Mouse (Mus musculus): ENCODE data around the gene Dok5. TPM values are rescaled to one million over a fixed set of nuclear protein-coding genes. Genes with fewer than 3 reads are reported as not detected.

The Dok5 gene
- total and polyA plus RNA-seq, 2 experiments from 2014 or later, result 29.7 to 38.0 TPM

DNA sequence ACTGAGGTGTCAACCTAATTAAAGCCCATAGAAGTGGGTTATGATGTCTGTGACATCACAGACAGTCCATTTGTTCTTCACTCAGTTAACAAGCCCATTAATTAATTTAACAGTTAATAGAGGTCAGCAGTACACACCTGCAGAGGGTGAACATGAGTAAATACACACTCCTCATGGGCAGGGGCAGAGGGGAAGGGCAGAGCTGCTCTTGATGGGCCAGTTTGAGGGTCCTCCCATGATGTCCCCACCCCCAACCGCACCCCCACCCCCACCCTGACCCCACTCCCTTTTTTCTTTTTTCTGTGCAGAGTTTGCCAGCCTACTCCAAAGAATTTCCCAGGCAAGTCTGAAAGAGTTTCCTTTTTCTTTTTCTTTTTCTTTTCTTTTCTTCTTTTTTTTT is 39.9 kb downstream of the Dok5 start:
- no peak for DNase-seq (ENCODE audit: low spot score)
- no peak overlapping the region for H3K4me3 ChIP-seq (ENCODE audit: low read length)
- no peak for ATAC-seq
- TF ChIP-seq CTCF (IDR thresholded peaks at IDR 0.05; ENCODE audit: low read depth), result no peak
- no peak overlapping the region for H3K9ac ChIP-seq (replicated peaks; ENCODE audit: low read length)
- H3K36me3 ChIP-seq (ENCODE audit: insufficient read depth, low read length), result no peaks in the 10 kb centered on the region
- no peak overlapping the region for H3K27ac ChIP-seq
- no peaks in the 10 kb centered on the region for H3K9me3 ChIP-seq (ENCODE audit: low read length)
- H3K27me3 ChIP-seq (ENCODE audit: insufficient read depth, low read length), result no peaks in the 10 kb centered on the region
- 6% methylated on average over 1 of the region's 1 CpGs for WGBS
- H3K4me1 ChIP-seq (ENCODE audit: insufficient read depth, low read length), result no peaks in the 10 kb centered on the region
- no peak overlapping the region for H3K4me2 ChIP-seq (ENCODE audit: low read depth, low read length)

- WGBS, result 5% methylated on average over 19 of the region's 19 CpGs
- H3K4me3 ChIP-seq (ENCODE audit: low read length), result no peak overlapping the region
- ATAC-seq, result peak; percentile 54; the same call in 1 of the 2 replicates
- DNase-seq (ENCODE audit: low spot score), result peak; percentile 46
- peak; percentile 15; the same call in 1 of the 2 replicates for TF ChIP-seq CTCF (IDR thresholded peaks at IDR 0.05; ENCODE audit: low read depth)
- 0 out of 2 replicates have a peak overlapping the region, but pooled peaks have one; percentile 17 for H3K9ac ChIP-seq (replicated peaks; ENCODE audit: low read length)
- H3K4me1 ChIP-seq (ENCODE audit: insufficient read depth, low read length), result no peaks in the 10 kb centered on the region
- H3K27me3 ChIP-seq (ENCODE audit: insufficient read depth, low read length), result no peaks in the 10 kb centered on the region
- peak overlapping the region; percentile 46 for H3K4me2 ChIP-seq (ENCODE audit: low read depth, low read length)
- peak overlapping the region; percentile 64 for H3K27ac ChIP-seq
- no peaks in the 10 kb centered on the region for H3K36me3 ChIP-seq (ENCODE audit: insufficient read depth, low read length)
- H3K9me3 ChIP-seq (ENCODE audit: low read length), result no peaks in the 10 kb centered on the region
Measured at GRCm38 (mm10) chr2:170772126-170772884, 40.7 kb downstream of the Dok5 start.

GRCm38 (mm10) chr2:170772885-170773270 is 41.3 kb downstream of the Dok5 start:
- Histone ChIP-seq H3K27me3 (ENCODE audit: insufficient read depth, low read length) (no peaks in the 10 kb centered on the region), H3K27ac (peak overlapping the region; percentile 64; the same call in 1 of the 2 replicates), H3K4me1 (ENCODE audit: insufficient read depth, low read length) (no peaks in the 10 kb centered on the region), H3K9ac (replicated peaks; ENCODE audit: low read length) (no peak overlapping the region), H3K36me3 (ENCODE audit: insufficient read depth, low read length) (no peaks in the 10 kb centered on the region), H3K4me2 (ENCODE audit: low read depth, low read length) (peak overlapping the region; percentile 46; the same call in 1 of the 2 replicates), H3K9me3 (ENCODE audit: low read length) (no peaks in the 10 kb centered on the region), H3K4me3 (ENCODE audit: low read length) (no peak overlapping the region)
- ATAC-seq (no peak), DNase-seq (ENCODE audit: low spot score) (no peak)
- 30% methylated on average over 8 of the region's 8 CpGs for WGBS
- no peak for TF ChIP-seq CTCF (IDR thresholded peaks at IDR 0.05; ENCODE audit: low read depth)

DNA sequence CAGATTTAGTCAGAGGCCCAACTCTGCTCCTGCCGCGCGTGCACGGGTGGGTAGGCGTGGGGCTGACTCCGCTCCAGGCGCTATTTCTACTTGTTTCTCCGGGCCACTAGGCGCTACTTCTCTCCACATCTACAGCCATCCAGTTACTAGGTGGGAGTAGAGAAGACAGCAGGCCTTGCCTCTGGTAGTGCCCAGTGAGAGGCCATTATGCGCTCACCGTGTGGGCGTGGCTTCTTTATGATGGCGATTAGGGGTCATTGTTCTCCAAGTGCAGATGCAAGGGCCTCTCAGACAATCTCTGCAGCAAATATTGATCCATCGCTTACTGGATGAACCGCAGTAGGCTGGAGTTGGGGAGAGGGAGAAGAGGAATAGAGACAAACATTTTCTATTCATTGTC is 44.0 kb downstream of the Dok5 start:
- no peak overlapping the region for H3K4me3 ChIP-seq (ENCODE audit: low read length)
- H3K4me1 ChIP-seq (ENCODE audit: insufficient read depth, low read length), result no peaks in the 10 kb centered on the region
- 78% methylated on average over 15 of the region's 15 CpGs for WGBS
- no peaks in the 10 kb centered on the region for H3K36me3 ChIP-seq (ENCODE audit: insufficient read depth, low read length)
- H3K27me3 ChIP-seq (ENCODE audit: insufficient read depth, low read length), result no peaks in the 10 kb centered on the region
- no peaks in the 10 kb centered on the region for H3K9me3 ChIP-seq (ENCODE audit: low read length)
- ATAC-seq (no peak), DNase-seq (ENCODE audit: low spot score) (no peak)
- no peak for TF ChIP-seq CTCF (IDR thresholded peaks at IDR 0.05; ENCODE audit: low read depth)
- H3K9ac ChIP-seq (replicated peaks; ENCODE audit: low read length), result no peak overlapping the region
- H3K27ac ChIP-seq, result no peak overlapping the region
- H3K4me2 ChIP-seq (ENCODE audit: low read depth, low read length), result no peak overlapping the region

DNA sequence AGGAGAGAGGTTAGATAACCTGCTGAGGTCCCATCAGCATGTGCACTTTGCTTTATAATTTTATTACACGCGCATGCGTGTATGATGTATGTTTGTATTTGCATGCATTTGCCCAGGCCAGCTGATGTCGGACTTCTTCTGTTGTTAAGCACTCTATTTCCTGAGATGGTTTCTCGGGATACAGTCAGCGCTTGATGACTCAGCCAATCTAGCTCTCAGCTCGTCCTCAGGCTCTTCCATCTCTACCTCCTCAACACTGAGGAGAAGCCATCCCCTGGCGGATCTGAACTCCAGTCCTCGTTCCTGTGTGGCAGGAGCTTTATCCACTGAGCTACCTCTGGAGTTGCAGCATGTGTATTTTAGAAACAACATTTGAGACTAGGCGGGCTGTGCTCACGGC is 44.5 kb downstream of the Dok5 start:
- DNase-seq (ENCODE audit: low spot score) (no peak), ATAC-seq (no peak)
- Histone ChIP-seq H3K36me3 (ENCODE audit: insufficient read depth, low read length) (no peaks in the 10 kb centered on the region), H3K4me1 (ENCODE audit: insufficient read depth, low read length) (peaks cover 5% of the 10 kb centered on the region), H3K27me3 (ENCODE audit: insufficient read depth, low read length) (no peaks in the 10 kb centered on the region), H3K4me2 (ENCODE audit: low read depth, low read length) (no peak overlapping the region), H3K9me3 (ENCODE audit: low read length) (no peaks in the 10 kb centered on the region), H3K27ac (no peak overlapping the region), H3K4me3 (ENCODE audit: low read length) (no peak overlapping the region), H3K9ac (replicated peaks; ENCODE audit: low read length) (no peak overlapping the region)
- TF ChIP-seq CTCF (IDR thresholded peaks at IDR 0.05; ENCODE audit: low read depth), result no peak
- 93% methylated on average over 11 of the region's 11 CpGs for WGBS

GRCm38 (mm10) chr2:170777572-170777971 is 46.0 kb downstream of the Dok5 start:
- DNase-seq (ENCODE audit: low spot score) (no peak), ATAC-seq (no peak)
- Histone ChIP-seq H3K4me1 (ENCODE audit: insufficient read depth, low read length) (peaks cover 5% of the 10 kb centered on the region), H3K4me3 (ENCODE audit: low read length) (no peak overlapping the region), H3K36me3 (ENCODE audit: insufficient read depth, low read length) (no peaks in the 10 kb centered on the region), H3K9me3 (ENCODE audit: low read length) (no peaks in the 10 kb centered on the region), H3K27me3 (ENCODE audit: insufficient read depth, low read length) (no peaks in the 10 kb centered on the region), H3K9ac (replicated peaks; ENCODE audit: low read length) (no peak overlapping the region), H3K27ac (no peak overlapping the region), H3K4me2 (ENCODE audit: low read depth, low read length) (no peak overlapping the region)
- TF ChIP-seq CTCF (IDR thresholded peaks at IDR 0.05; ENCODE audit: low read depth), result no peak
- WGBS, result 70% methylated on average over 6 of the region's 6 CpGs
